Mouse (Mus musculus) embryonic facial prominence, embryonic 11.5 days (tissue): ENCODE measurements at regions not wholly inside any gene's neighbourhood (a gene's known extent, or its start where the extent isn't known, plus 50 kb on each side); places are given as distances from the start of the nearest gene placed in this dataset.

Source experiments
- ATAC-seq: fragments of 200-750 bp; cut with Nextera tagmentation; replicated peaks from 2 replicates; pipeline ENCODE4 v1.8.0; 2017; ENCODE audit warnings: low read depth; ENCODE audit not compliant: insufficient number of reproducible peaks, low FRiP score, low TSS enrichment
- DNase-seq: peaks from one replicate; pipeline ENCODE4 v3.0.0-alpha.2; 2015; ENCODE audit warnings: low spot score
- H3K27ac ChIP-seq: fragments of 300-500 bp; sonication (generic); replicated peaks from 2 replicates; pipeline ENCODE4 v1.5.1; 2014; ENCODE audit warnings: mild to moderate bottlenecking, low read depth, low read length, control low read depth
- H3K27me3 ChIP-seq: fragments of 300-500 bp; sonication (generic); 2 replicates; pipeline ENCODE4 v1.6.1; 2014; ENCODE audit warnings: mild to moderate bottlenecking, low read length, moderate library complexity, mixed read lengths; ENCODE audit not compliant: control insufficient read depth, insufficient read depth
- H3K36me3 ChIP-seq: fragments of 300-500 bp; sonication (generic); replicated peaks from 2 replicates; pipeline ENCODE4 v1.6.1; 2014; ENCODE audit warnings: low read depth, mild to moderate bottlenecking, low read length, moderate library complexity, mixed read lengths; ENCODE audit not compliant: control insufficient read depth, insufficient read depth
- H3K4me1 ChIP-seq: fragments of 300-500 bp; sonication (generic); 2 replicates; pipeline ENCODE4 v1.6.1; 2014; ENCODE audit warnings: low read length, mixed read lengths; ENCODE audit not compliant: control insufficient read depth, insufficient read depth
- H3K4me2 ChIP-seq: fragments of 300-500 bp; sonication (generic); 2 replicates; pipeline ENCODE4 v1.6.1; 2014; ENCODE audit warnings: low read depth, mild to moderate bottlenecking, control low read depth, low read length, moderate library complexity
- H3K4me3 ChIP-seq: fragments of 300-500 bp; sonication (generic); 2 replicates; pipeline ENCODE4 v1.5.1; 2014; ENCODE audit warnings: low read depth, low read length, control low read depth
- H3K9ac ChIP-seq: fragments of 300-500 bp; sonication (generic); replicated peaks from 2 replicates; pipeline ENCODE4 v1.6.1; 2014; ENCODE audit warnings: mild to moderate bottlenecking, control low read depth, low read length
- H3K9me3 ChIP-seq: fragments of 300-500 bp; sonication (generic); replicated peaks from 2 replicates; pipeline ENCODE4 v1.6.1; 2016; ENCODE audit warnings: mild to moderate bottlenecking, low read length, inconsistent platforms, mixed read lengths; ENCODE audit not compliant: control insufficient read depth
- WGBS: fragments of 180-500 bp; shearing (Covaris S2); extraction: QIAGEN DNeasy Blood & Tissue Kit; methylation state at CpG from one replicate; pipeline ENCODE4 v1.1.7; 2014; 5-methylcytosine and 5-hydroxymethylcytosine counted together

- Histone ChIP-seq H3K9ac (no peak overlapping the region), H3K4me2 (no peak overlapping the region), H3K4me1 (no peaks in the 10 kb centered on the region), H3K4me3 (no peak overlapping the region), H3K9me3 (no peaks in the 10 kb centered on the region), H3K36me3 (no peaks in the 10 kb centered on the region), H3K27ac (no peak overlapping the region), H3K27me3 (no peaks in the 10 kb centered on the region)
- 41% methylated on average over 5 of the region's 5 CpGs for WGBS
- ATAC-seq: no peak
- peak; percentile 17 for DNase-seq
Measured at GRCm38 (mm10) chr4:31290301-31290975, 673.5 kb upstream of the Map3k7 start.

DNA sequence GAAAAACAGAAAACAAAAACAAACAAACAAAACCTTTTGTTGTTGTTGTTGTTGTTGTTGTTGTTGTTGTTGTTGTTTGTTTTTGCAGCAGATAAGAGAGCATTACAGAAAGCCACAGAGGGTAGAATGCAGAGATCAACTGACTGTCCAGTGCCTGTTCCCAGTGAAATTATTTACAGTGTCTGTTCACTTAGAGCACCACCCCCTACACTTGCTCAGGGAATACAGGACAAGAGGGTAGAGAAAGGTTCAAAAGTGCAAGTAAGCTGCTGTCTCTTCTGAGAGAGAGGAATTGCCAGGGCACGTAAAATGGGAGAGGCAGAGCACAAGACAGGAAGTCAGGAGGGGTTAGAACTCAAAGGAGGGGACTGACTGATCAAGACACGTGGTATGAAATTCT is 670.1 kb upstream of the Map3k7 start:
- no peaks in the 10 kb centered on the region for H3K27me3 ChIP-seq
- H3K9ac ChIP-seq: no peak overlapping the region
- ATAC-seq (no peak), DNase-seq (no peak)
- no peak overlapping the region for H3K4me3 ChIP-seq
- no peaks in the 10 kb centered on the region for H3K4me1 ChIP-seq
- H3K9me3 ChIP-seq: no peaks in the 10 kb centered on the region
- H3K27ac ChIP-seq: no peak overlapping the region
- H3K36me3 ChIP-seq: no peaks in the 10 kb centered on the region
- no peak overlapping the region for H3K4me2 ChIP-seq
- 36% methylated on average over 2 of the region's 2 CpGs for WGBS

DNA sequence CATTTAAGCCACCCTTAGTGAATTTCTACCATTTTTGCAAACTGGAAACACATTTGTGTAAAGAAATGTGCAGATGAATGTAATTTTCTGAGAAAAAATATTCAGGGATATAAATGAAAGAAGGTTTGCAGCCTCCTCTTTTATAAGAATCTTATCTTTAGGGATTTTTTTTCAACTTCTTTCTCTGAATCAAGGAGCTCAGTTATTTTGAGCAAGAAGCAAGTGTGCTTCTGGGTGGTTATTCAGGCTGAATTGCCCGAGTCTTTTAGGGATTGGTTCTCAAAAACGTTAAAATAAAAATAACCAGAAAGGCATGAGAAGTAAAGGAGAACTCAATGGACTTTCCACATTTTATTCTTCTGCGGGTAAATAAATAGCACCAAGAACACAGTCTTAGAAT is 666.0 kb upstream of the Map3k7 start:
- Histone ChIP-seq H3K27me3 (no peaks in the 10 kb centered on the region), H3K4me3 (no peak overlapping the region), H3K27ac (no peak overlapping the region), H3K9ac (no peak overlapping the region), H3K9me3 (no peaks in the 10 kb centered on the region), H3K4me1 (no peaks in the 10 kb centered on the region), H3K36me3 (no peaks in the 10 kb centered on the region), H3K4me2 (no peak overlapping the region)
- 84% methylated on average over 3 of the region's 3 CpGs for WGBS
- DNase-seq (no peak), ATAC-seq (no peak)

GRCm38 (mm10) chr4:31319269-31319668 is 644.6 kb upstream of the Map3k7 start:
- WGBS: 31% methylated on average over 6 of the region's 6 CpGs

GRCm38 (mm10) chr4:31320734-31321507 is 643.0 kb upstream of the Map3k7 start:
- no peak overlapping the region for H3K27ac ChIP-seq
- no peaks in the 10 kb centered on the region for H3K27me3 ChIP-seq
- 0 out of 2 replicates have a peak, but pooled peaks have one; percentile 56 for ATAC-seq
- no peak overlapping the region for H3K4me3 ChIP-seq
- no peaks in the 10 kb centered on the region for H3K9me3 ChIP-seq
- no peak for DNase-seq
- no peaks in the 10 kb centered on the region for H3K4me1 ChIP-seq
- H3K4me2 ChIP-seq: no peak overlapping the region
- 57% methylated on average over 8 of the region's 8 CpGs for WGBS
- H3K36me3 ChIP-seq: no peaks in the 10 kb centered on the region
- no peak overlapping the region for H3K9ac ChIP-seq

More at GRCm38 (mm10) chr4:31319269-31319668, 644.6 kb upstream of the Map3k7 start:
- Histone ChIP-seq H3K9ac (no peak overlapping the region), H3K36me3 (no peaks in the 10 kb centered on the region), H3K27ac (no peak overlapping the region), H3K27me3 (no peaks in the 10 kb centered on the region), H3K4me1 (no peaks in the 10 kb centered on the region), H3K4me3 (no peak overlapping the region), H3K9me3 (no peaks in the 10 kb centered on the region), H3K4me2 (no peak overlapping the region)
- peak; percentile 33 for DNase-seq
- ATAC-seq: no peak

DNA sequence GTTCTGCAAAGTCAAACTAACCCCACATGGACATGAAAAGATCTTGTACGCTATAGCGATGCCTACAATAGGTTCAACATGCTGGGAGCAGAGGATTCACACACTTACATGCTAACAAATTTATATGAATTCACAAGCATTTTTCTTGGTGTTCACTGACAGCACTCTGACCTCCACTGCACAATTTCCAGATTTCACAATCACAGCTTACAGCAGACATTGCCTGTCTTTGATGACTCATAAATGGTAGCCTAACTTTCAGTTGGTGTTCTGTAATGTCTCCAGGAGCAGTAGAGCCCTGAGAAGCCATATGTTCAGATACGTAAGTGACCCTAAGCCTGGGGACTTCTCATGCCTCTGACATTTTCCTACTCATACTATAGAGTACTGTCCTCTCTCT is 640.1 kb upstream of the Map3k7 start:
- H3K4me3 ChIP-seq: no peak overlapping the region
- no peak overlapping the region for H3K27ac ChIP-seq
- no peaks in the 10 kb centered on the region for H3K9me3 ChIP-seq
- H3K9ac ChIP-seq: no peak overlapping the region
- H3K27me3 ChIP-seq: no peaks in the 10 kb centered on the region
- no peak for ATAC-seq
- DNase-seq: no peak
- H3K4me2 ChIP-seq: no peak overlapping the region
- H3K36me3 ChIP-seq: no peaks in the 10 kb centered on the region
- no peaks in the 10 kb centered on the region for H3K4me1 ChIP-seq
- WGBS: 93% methylated on average over 3 of the region's 3 CpGs

DNA sequence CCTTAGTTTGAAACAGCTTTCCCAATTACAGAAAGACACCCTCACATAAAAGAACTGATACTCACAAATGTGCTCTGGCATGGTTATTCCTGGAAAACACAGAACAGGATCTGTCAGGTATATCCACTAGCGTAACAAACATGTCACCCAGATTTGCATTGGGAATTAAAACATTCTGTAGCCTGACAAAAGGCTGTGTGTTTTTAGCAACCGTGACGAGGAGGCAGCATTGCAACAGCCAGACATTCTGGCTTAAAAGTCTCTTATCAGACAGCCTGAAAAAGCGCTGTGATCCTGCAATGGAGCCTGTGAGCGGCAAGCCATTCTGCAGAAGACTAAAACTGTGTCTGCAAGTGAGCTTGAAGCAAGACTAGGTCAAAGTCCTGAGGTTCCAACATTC is 635.1 kb upstream of the Map3k7 start:
- WGBS: 46% methylated on average over 5 of the region's 5 CpGs

GRCm38 (mm10) chr4:31331053-31331452 is 632.8 kb upstream of the Map3k7 start:
- H3K9me3 ChIP-seq: no peaks in the 10 kb centered on the region
- ATAC-seq (no peak), DNase-seq (no peak)
- no peaks in the 10 kb centered on the region for H3K27me3 ChIP-seq
- H3K36me3 ChIP-seq: no peaks in the 10 kb centered on the region
- H3K4me2 ChIP-seq: no peak overlapping the region
- no peak overlapping the region for H3K27ac ChIP-seq
- no peaks in the 10 kb centered on the region for H3K4me1 ChIP-seq
- H3K9ac ChIP-seq: no peak overlapping the region
- no peak overlapping the region for H3K4me3 ChIP-seq

More for the DNA sequence above, 635.1 kb upstream of the Map3k7 start:
- no peaks in the 10 kb centered on the region for H3K4me1 ChIP-seq
- H3K36me3 ChIP-seq: no peaks in the 10 kb centered on the region
- H3K9me3 ChIP-seq: no peaks in the 10 kb centered on the region
- ATAC-seq (no peak), DNase-seq (peak; percentile 49)
- no peak overlapping the region for H3K9ac ChIP-seq
- no peak overlapping the region for H3K27ac ChIP-seq
- no peak overlapping the region for H3K4me3 ChIP-seq
- H3K4me2 ChIP-seq: no peak overlapping the region
- H3K27me3 ChIP-seq: no peaks in the 10 kb centered on the region
